Mouse (Mus musculus): ENCODE data around the gene Sgcd. TPM values are rescaled to one million over a fixed set of nuclear protein-coding genes. Genes with fewer than 3 reads are reported as not detected.

The Sgcd gene
- total and polyA plus RNA-seq, 2 experiments from 2014 or later, result 2.5 to 25.4 TPM

DNA sequence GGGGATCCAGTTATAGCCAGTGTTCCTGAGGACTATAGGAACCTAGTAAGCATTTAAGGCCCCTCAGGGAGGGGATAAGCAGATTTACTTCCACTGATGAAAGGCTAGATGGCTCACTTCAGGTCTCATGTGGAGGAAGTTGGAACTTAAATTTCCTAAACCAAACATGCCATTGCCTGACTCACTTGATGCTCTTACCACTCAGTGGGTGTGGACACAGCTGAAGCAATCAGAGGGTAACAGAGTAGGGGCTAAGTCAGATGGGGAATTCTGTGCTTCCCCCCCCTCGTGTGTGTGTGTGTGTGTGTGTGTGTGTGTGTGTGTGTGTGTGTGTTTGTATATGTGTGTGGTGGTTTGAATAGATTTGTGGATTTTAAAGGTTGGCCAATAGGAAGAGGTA lies 830.7 kb downstream of the Sgcd start:
- WGBS, result 63% methylated on average over 1 of the region's 1 CpGs
- Histone ChIP-seq H3K27me3 (ENCODE audit: insufficient read depth, low read length) (no peaks in the 10 kb centered on the region), H3K27ac (ENCODE audit: low read depth, low read length) (no peak overlapping the region), H3K9ac (no peak overlapping the region), H3K9me3 (ENCODE audit: low read length) (no peaks in the 10 kb centered on the region), H3K4me2 (ENCODE audit: low read depth) (no peak overlapping the region), H3K36me3 (ENCODE audit: insufficient read depth) (no peaks in the 10 kb centered on the region), H3K4me1 (ENCODE audit: insufficient read depth) (no peaks in the 10 kb centered on the region), H3K4me3 (ENCODE audit: low read depth, low read length) (no peak overlapping the region)
- DNase-seq (no peak), ATAC-seq (no peak)
- no peak for TF ChIP-seq CTCF (IDR thresholded peaks at IDR 0.05; ENCODE audit: low read depth)

DNA sequence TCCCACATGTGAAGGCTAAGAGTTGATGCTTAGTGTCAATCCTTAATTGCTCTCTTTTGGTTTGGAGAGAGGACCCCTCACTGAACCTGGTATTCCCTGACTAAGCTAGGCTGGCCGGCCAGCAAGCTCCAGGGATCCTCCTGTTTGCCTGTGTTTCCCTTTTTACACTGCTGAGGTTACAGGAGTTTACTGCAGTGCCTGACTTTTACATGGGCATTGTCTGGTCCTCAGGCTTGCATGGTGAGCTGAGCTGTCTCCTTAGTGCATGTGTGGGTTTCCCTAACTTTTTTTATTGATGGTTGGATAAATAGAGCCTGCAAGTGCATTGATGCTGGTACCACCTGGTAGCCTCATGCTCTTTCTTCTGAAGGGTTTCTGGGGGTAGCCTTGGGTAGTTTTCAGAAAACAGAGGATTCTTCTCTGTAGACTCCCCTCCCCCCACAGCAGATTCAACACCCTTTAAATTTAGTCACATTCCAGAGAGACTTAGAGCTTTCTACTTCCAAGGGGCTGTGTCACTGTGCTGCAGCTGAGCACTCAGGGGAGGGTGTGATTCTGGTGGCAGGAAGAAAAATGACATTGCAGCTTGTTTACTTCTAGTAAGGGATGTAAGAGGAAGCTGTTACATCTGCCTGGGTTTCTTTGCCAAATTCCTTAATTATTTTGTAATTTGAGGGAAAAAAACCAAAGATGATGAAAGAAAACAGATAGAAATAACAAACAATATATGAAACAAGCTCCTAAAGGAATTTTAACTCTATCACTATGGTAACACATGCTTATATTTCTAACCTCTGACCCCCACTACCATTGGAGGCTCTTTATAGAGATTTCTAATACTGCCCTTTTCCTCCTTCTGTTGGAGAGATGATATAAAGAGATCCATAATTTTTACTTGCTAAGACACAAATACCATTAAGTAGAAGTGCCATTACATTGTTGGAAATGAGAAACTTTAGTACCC lies 831.8 kb downstream of the Sgcd start:
- DNase-seq (no peak), ATAC-seq (no peak)
- no peak for TF ChIP-seq CTCF (IDR thresholded peaks at IDR 0.05; ENCODE audit: low read depth)
- H3K27me3 ChIP-seq (ENCODE audit: insufficient read depth, low read length), result no peaks in the 10 kb centered on the region
- no peaks in the 10 kb centered on the region for H3K4me1 ChIP-seq (ENCODE audit: insufficient read depth)
- WGBS, result 20% methylated on average over 1 of the region's 1 CpGs
- H3K36me3 ChIP-seq (ENCODE audit: insufficient read depth), result no peaks in the 10 kb centered on the region
- no peak overlapping the region for H3K4me2 ChIP-seq (ENCODE audit: low read depth)
- no peak overlapping the region for H3K4me3 ChIP-seq (ENCODE audit: low read depth, low read length)
- H3K9ac ChIP-seq, result no peak overlapping the region
- no peaks in the 10 kb centered on the region for H3K9me3 ChIP-seq (ENCODE audit: low read length)
- no peak overlapping the region for H3K27ac ChIP-seq (ENCODE audit: low read depth, low read length)

DNA sequence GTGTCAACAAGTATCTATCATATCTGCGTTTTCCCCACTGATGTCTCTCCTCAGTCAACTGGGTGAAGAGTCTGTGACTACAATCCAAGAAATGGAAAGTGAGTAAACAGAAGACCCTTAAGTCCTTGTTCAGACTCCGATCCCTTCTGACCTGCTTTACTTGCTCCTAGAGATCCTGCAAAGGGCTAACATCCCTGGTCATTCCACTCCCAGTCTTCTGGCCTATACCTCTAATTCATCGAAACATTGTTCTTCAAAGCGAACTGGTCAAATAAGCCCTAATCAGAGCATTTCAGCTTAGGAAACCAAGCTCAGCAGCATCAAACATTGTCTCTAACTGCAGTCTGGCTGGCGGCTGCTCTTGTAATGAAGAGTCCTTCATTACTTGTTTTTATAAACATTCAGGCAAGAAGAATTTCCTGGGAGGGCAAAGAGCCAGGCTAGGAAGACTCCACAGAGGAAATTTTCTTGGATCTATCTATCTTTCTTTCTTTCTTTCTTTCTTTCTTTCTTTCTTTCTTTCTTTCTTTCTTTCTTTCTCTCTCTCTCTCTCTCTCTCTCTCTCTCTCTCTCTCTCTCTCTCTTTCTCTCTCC lies 833.8 kb downstream of the Sgcd start:
- Histone ChIP-seq H3K9me3 (ENCODE audit: low read length) (no peaks in the 10 kb centered on the region), H3K4me3 (ENCODE audit: low read depth, low read length) (no peak overlapping the region)
- no peak for ATAC-seq

DNA sequence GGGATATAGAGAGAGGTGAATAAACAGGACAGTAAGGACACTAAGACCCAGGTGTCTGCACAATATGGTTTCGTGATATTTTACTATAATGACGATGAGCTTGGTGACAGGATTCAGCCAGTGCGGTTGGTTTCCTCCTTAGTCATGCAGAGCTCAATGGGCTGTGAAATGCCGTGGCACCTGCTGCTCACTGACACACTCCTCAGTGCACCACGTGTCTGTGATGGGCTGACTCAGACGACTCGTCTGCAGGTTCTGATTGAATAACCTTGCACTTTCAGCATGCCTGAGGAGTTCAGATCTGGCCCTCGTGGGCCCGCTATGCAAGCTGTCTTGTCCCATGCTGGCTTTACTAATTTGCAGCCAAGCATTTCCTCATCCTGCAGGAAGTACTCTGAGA lies 839.2 kb downstream of the Sgcd start:
- Histone ChIP-seq H3K9ac (no peak overlapping the region), H3K27ac (ENCODE audit: low read depth, low read length) (no peak overlapping the region), H3K4me1 (ENCODE audit: insufficient read depth) (no peaks in the 10 kb centered on the region), H3K4me3 (ENCODE audit: low read depth, low read length) (no peak overlapping the region), H3K36me3 (ENCODE audit: insufficient read depth) (no peaks in the 10 kb centered on the region), H3K4me2 (ENCODE audit: low read depth) (no peak overlapping the region), H3K27me3 (ENCODE audit: insufficient read depth, low read length) (no peaks in the 10 kb centered on the region), H3K9me3 (ENCODE audit: low read length) (no peaks in the 10 kb centered on the region)
- WGBS, result 72% methylated on average over 9 of the region's 9 CpGs
- ATAC-seq, result no peak
- TF ChIP-seq CTCF (IDR thresholded peaks at IDR 0.05; ENCODE audit: low read depth), result no peak
- no peak for DNase-seq

More for the DNA sequence above, 833.8 kb downstream of the Sgcd start:
- DNase-seq, result no peak
- H3K27ac ChIP-seq (ENCODE audit: low read depth, low read length), result no peak overlapping the region
- no peak for TF ChIP-seq CTCF (IDR thresholded peaks at IDR 0.05; ENCODE audit: low read depth)
- WGBS, result 82% methylated on average over 5 of the region's 5 CpGs
- no peaks in the 10 kb centered on the region for H3K4me1 ChIP-seq (ENCODE audit: insufficient read depth)
- H3K27me3 ChIP-seq (ENCODE audit: insufficient read depth, low read length), result no peaks in the 10 kb centered on the region
- no peaks in the 10 kb centered on the region for H3K36me3 ChIP-seq (ENCODE audit: insufficient read depth)
- H3K9ac ChIP-seq, result no peak overlapping the region
- H3K4me2 ChIP-seq (ENCODE audit: low read depth), result no peak overlapping the region

DNA sequence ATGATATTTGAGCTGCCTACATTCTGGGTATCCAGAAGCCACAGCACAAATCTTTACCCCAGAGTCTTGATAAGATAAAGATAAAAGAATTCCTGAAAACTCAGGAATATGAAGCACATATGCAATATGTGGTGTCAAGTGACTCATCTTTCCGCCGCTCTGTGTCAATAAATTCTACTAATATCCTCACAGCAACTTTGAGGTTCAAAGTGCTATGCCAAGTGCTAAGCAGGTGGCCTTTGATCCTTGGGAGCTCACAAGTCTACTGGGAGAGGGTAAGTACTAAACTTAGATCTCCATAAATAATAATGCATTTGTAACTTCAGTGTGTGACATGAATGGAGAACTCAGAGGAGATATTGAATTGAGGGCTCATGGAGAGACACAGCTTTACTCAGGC lies 848.9 kb downstream of the Sgcd start:
- no peak overlapping the region for H3K27ac ChIP-seq (ENCODE audit: low read depth, low read length)

DNA sequence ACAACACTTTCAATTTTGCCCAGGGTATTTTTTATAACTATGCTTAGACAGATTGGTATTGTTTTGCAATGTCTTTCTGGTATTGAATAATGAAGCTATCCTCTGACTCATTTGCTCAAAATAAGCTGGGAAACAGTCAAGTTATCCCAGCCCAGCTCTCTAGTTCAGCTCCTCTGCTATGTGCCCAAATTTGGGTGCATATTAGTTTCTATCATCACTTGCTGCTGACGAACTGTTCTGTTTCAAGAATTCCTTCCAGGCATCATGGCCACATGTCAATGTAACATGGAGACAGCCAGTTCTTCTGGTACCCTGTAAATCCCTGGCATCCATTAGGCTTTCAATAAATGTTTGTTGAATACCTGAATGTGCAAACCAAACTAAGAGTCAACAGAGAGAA lies 849.5 kb downstream of the Sgcd start:
- ATAC-seq, result no peak
- no peaks in the 10 kb centered on the region for H3K4me1 ChIP-seq (ENCODE audit: insufficient read depth)

More for the DNA sequence above, 848.9 kb downstream of the Sgcd start:
- Histone ChIP-seq H3K4me3 (ENCODE audit: low read depth, low read length) (no peak overlapping the region), H3K4me2 (ENCODE audit: low read depth) (no peak overlapping the region), H3K27me3 (ENCODE audit: insufficient read depth, low read length) (no peaks in the 10 kb centered on the region), H3K9me3 (ENCODE audit: low read length) (no peaks in the 10 kb centered on the region), H3K36me3 (ENCODE audit: insufficient read depth) (no peaks in the 10 kb centered on the region), H3K9ac (no peak overlapping the region), H3K4me1 (ENCODE audit: insufficient read depth) (no peaks in the 10 kb centered on the region)
- ATAC-seq, result no peak
- WGBS, result 86% methylated on average over 2 of the region's 2 CpGs
- TF ChIP-seq CTCF (IDR thresholded peaks at IDR 0.05; ENCODE audit: low read depth), result no peak
- DNase-seq, result no peak

DNA sequence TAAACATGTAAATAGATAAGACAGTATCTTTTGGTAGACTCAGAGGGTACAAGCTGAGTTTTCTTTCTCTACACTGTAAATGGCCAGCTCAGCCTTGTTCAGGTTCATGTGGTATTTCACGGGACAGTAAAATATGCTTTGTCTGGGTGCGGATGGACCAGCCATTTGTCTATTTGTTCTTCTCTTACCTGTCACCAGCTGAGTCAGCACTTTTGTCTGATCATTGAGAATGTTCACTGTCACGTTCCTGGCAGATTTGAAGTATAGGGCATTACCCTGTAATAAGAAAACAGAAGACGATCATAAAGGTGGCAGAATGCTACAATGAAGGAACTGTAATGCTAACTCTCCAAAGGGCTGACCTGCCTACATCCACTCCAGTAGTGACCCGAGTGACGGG lies 856.4 kb downstream of the Sgcd start:
- ATAC-seq, result no peak
- Histone ChIP-seq H3K27ac (ENCODE audit: low read depth, low read length) (no peak overlapping the region), H3K36me3 (ENCODE audit: insufficient read depth) (no peaks in the 10 kb centered on the region), H3K9me3 (ENCODE audit: low read length) (no peaks in the 10 kb centered on the region), H3K4me3 (ENCODE audit: low read depth, low read length) (no peak overlapping the region), H3K9ac (no peak overlapping the region), H3K4me2 (ENCODE audit: low read depth) (no peak overlapping the region), H3K27me3 (ENCODE audit: insufficient read depth, low read length) (no peaks in the 10 kb centered on the region), H3K4me1 (ENCODE audit: insufficient read depth) (no peaks in the 10 kb centered on the region)
- TF ChIP-seq CTCF (IDR thresholded peaks at IDR 0.05; ENCODE audit: low read depth), result no peak
- DNase-seq, result no peak
- 93% methylated on average over 6 of the region's 6 CpGs for WGBS

More for the DNA sequence above, 849.5 kb downstream of the Sgcd start:
- Histone ChIP-seq H3K4me3 (ENCODE audit: low read depth, low read length) (no peak overlapping the region), H3K4me2 (ENCODE audit: low read depth) (no peak overlapping the region), H3K9ac (no peak overlapping the region), H3K9me3 (ENCODE audit: low read length) (no peaks in the 10 kb centered on the region), H3K27me3 (ENCODE audit: insufficient read depth, low read length) (no peaks in the 10 kb centered on the region), H3K27ac (ENCODE audit: low read depth, low read length) (no peak overlapping the region), H3K36me3 (ENCODE audit: insufficient read depth) (no peaks in the 10 kb centered on the region)
- DNase-seq, result no peak
- WGBS, result 78% methylated on average over 1 of the region's 1 CpGs
- TF ChIP-seq CTCF (IDR thresholded peaks at IDR 0.05; ENCODE audit: low read depth), result no peak
